Mouse (Mus musculus) midbrain, embryonic 13.5 days (tissue): ENCODE results near the gene Prdm2. TPM values are rescaled to one million over a fixed set of nuclear protein-coding genes. Genes with fewer than 3 reads are reported as not detected.
A peak's percentile ranks its signal among the peaks of the same experiment; 100 is the strongest.

Source experiments
- ATAC-seq: fragments of 200-750 bp; cut with Nextera tagmentation; 2 replicates; pipeline ENCODE4 v1.8.0; 2017; ENCODE audit warnings: mild to moderate bottlenecking, moderate TSS enrichment, moderate library complexity
- H3K27ac ChIP-seq: fragments of 300-500 bp; sonication (generic); 2 replicates; pipeline ENCODE4 v1.5.1; 2015; ENCODE audit warnings: inconsistent platforms, mild to moderate bottlenecking, moderate library complexity
- H3K27me3 ChIP-seq: fragments of 300-500 bp; sonication (generic); 2 replicates; pipeline ENCODE4 v1.6.1; 2015; ENCODE audit warnings: mild to moderate bottlenecking, inconsistent platforms
- H3K36me3 ChIP-seq: fragments of 300-500 bp; sonication (generic); 2 replicates; pipeline ENCODE4 v1.6.1; 2015; ENCODE audit warnings: mild to moderate bottlenecking, inconsistent platforms
- H3K4me1 ChIP-seq: fragments of 300-500 bp; sonication (generic); replicated peaks from 2 replicates; pipeline ENCODE4 v1.6.1; 2015; ENCODE audit warnings: inconsistent platforms
- H3K4me2 ChIP-seq: fragments of 300-500 bp; sonication (generic); replicated peaks from 2 replicates; pipeline ENCODE4 v1.6.1; 2015; ENCODE audit warnings: moderate library complexity, mild to moderate bottlenecking, inconsistent platforms
- H3K4me3 ChIP-seq: fragments of 300-500 bp; sonication (generic); replicated peaks from 2 replicates; pipeline ENCODE4 v1.5.1; 2015; ENCODE audit warnings: mild to moderate bottlenecking, inconsistent platforms
- H3K9ac ChIP-seq: fragments of 300-500 bp; sonication (generic); replicated peaks from 2 replicates; pipeline ENCODE4 v1.6.1; 2015; ENCODE audit warnings: mild to moderate bottlenecking, inconsistent platforms
- H3K9me3 ChIP-seq: fragments of 300-500 bp; sonication (generic); 2 replicates; pipeline ENCODE4 v1.6.1; 2016; ENCODE audit warnings: mild to moderate bottlenecking, inconsistent platforms
- WGBS: fragments of 180-500 bp; shearing (Covaris S2); methylation state at CpG from one replicate; pipeline ENCODE4 v1.1.7; 2015; 5-methylcytosine and 5-hydroxymethylcytosine counted together
- microRNA-seq: library from miRNA; unstranded; fragments of <30 nt; microRNA quantifications from one replicate; pipeline ENCODE4, GENCODE M21; 2016
- polyA plus RNA-seq: library from polyadenylated mRNA; unstranded; fragments of >200 nt; fragmentation: Nextera tagmentation; extraction: Ambion mirVana; gene quantifications from 2 replicates; pipeline ENCODE4 v1.2.1, GENCODE M21; 2015

Prdm2 gene
- polyA plus RNA-seq, 1 experiment from 2014 or later, result 21.2 TPM

DNA sequence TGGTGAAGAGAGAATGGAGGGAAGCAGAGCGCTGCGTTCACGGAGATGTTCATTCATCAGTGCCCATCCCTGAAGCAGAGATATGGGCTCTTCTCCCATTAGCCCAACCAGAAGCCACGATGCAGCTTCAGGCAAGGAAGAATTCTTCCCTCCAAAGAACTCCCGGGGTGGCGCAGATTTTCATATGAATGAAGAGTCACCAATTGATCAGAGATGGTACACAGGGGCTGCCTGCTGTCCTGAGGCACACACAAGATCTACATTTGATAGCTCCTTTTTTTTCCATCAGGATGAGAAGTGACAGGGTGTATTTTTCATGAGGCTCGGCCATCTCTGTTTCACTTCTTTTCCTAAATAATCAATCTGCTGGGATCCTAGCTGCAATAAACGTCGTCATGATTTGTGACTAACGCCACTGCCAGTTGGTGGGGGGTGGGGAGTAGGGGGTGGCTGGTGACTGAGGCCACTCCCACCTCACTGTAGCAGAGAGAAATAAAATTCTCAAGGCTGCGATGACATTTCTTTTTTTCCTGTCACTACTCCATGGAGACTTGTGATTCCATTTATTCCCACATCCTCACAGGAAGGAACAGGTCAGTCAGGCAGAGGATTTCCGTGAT, 120.6 kb downstream of the Prdm2 start:
- no peak overlapping the region for H3K9ac ChIP-seq
- H3K27ac ChIP-seq, result no peak overlapping the region
- no peak overlapping the region for H3K4me2 ChIP-seq
- H3K27me3 ChIP-seq, result no peaks in the 10 kb centered on the region
- ATAC-seq, result no peak
- H3K36me3 ChIP-seq, result no peaks in the 10 kb centered on the region
- H3K4me1 ChIP-seq, result no peaks in the 10 kb centered on the region; the same call in 1 of the 2 replicates
- H3K9me3 ChIP-seq, result no peaks in the 10 kb centered on the region
- H3K4me3 ChIP-seq, result no peak overlapping the region
- 41% methylated on average over 12 of the region's 12 CpGs for WGBS

DNA sequence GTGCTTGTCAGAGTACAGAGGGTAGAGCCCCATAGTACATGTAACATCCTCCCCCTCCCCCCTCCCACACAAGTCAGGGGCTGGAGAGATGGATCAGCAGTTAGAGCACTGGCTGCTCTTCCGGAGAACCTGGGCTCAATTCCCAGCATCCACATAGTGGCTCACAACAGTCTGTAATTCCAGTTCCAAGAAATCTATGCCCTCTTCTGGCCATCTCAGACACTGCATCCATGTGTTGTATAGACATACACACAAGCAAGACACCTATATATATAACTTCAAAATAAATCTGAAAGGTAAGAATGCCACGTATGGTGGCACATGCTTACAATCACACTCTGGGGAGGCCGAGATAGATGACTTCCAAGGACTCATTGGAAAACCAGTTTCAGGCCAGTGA, 122.2 kb downstream of the Prdm2 start:
- no peaks in the 10 kb centered on the region; the same call in 1 of the 2 replicates for H3K4me1 ChIP-seq
- H3K27ac ChIP-seq, result no peak overlapping the region
- H3K4me3 ChIP-seq, result no peak overlapping the region
- no peak overlapping the region for H3K9ac ChIP-seq
- ATAC-seq, result no peak
- no peaks in the 10 kb centered on the region for H3K27me3 ChIP-seq
- 94% methylated on average over 3 of the region's 3 CpGs for WGBS
- H3K4me2 ChIP-seq, result no peak overlapping the region
- H3K9me3 ChIP-seq, result no peaks in the 10 kb centered on the region
- no peaks in the 10 kb centered on the region for H3K36me3 ChIP-seq

DNA sequence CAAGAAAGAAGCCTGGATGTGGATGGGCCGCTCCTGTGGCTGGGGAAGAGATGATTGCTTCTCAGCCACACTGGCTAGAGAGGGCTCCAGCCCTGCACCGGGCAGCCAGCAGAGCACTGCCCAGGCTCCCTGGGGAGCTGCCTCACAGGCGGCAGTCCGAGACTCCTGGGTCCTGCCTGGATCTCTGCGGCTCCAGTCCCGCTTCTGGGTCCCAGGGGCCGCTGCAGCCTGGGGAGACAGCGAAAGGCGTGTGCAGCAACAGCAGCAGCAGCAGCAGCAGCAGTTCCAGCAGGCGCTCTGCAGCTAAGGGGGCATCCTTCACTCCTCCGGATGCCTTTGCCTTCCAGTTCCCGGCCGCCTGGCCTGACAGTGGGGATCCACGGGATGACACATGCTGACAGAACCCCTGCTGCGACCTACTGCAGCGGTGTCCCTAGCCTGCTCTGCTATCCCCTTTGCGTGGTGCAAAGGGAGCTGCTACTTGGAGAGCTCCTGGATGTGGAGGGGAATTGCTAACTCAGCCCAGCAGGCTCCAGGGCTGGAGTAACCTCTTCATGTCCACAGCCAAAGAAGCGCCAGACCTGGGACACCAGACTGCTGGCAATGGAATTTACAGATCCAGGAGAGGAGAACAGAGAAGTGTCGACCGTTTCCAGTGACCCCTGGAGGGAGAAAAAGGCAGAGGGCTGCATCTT, 138.6 kb downstream of the Prdm2 start:
- ATAC-seq, result peak; percentile 48; the same call in 1 of the 2 replicates
- 7% methylated on average over 20 of the region's 20 CpGs for WGBS

DNA sequence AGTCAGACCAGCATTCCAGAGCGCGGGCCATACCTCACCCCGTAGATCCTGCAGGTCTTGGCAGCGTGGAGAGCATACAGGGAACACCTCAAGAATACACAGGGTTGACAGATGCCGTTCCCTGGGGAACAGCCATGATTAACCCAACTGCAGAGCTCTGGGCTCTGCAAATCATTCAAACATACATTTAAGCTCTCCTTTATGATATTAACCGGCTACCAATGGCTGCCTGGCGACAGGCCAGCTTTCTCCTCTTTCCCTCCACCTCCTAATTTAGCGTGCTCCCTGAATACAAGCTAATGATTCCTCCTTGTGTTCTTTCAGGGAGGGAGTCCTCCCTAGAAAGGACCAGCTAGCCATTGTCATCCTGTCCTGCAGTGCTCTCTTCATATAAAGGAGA, 141.0 kb downstream of the Prdm2 start:
- Histone ChIP-seq H3K9ac (no peak overlapping the region), H3K4me1 (peaks cover 7% of the 10 kb centered on the region), H3K9me3 (no peaks in the 10 kb centered on the region), H3K27ac (no peak overlapping the region), H3K27me3 (peaks cover 5% of the 10 kb centered on the region; the same call in 1 of the 2 replicates), H3K4me3 (no peak overlapping the region), H3K36me3 (no peaks in the 10 kb centered on the region), H3K4me2 (no peak overlapping the region)
- 54% methylated on average over 8 of the region's 8 CpGs for WGBS
- no peak for ATAC-seq

More for the DNA sequence above, 138.6 kb downstream of the Prdm2 start:
- H3K9me3 ChIP-seq, result no peaks in the 10 kb centered on the region
- peak overlapping the region; percentile 64 for H3K9ac ChIP-seq
- peaks cover 7% of the 10 kb centered on the region for H3K4me1 ChIP-seq
- no peak overlapping the region for H3K27ac ChIP-seq
- H3K36me3 ChIP-seq, result no peaks in the 10 kb centered on the region
- H3K27me3 ChIP-seq, result peaks cover 5% of the 10 kb centered on the region; the same call in 1 of the 2 replicates
- peak overlapping the region; percentile 63 for H3K4me2 ChIP-seq
- peak overlapping the region; percentile 34 for H3K4me3 ChIP-seq

DNA sequence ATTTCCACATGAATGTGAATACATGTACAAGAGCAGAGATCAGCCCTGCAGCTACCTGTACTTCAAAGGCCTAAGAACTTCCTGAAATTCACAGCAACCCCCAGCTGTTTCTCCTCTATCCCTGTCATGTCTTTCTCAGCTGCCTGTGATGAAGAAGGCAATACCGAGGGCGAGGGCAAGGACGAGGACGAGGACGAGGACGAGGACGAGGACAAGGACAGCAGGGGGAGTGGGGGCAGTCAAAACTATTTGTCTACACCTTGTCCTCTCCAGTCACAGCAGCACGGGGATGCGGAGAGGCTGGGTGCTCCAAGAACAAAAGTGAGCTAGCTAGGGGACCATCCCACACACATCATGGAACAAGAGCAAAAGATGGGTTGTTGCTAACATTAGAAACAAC, 145.8 kb downstream of the Prdm2 start:
- Histone ChIP-seq H3K27ac (no peak overlapping the region), H3K4me2 (no peak overlapping the region), H3K4me1 (no peaks in the 10 kb centered on the region; the same call in 1 of the 2 replicates), H3K36me3 (no peaks in the 10 kb centered on the region), H3K27me3 (no peaks in the 10 kb centered on the region), H3K9me3 (no peaks in the 10 kb centered on the region), H3K9ac (no peak overlapping the region), H3K4me3 (no peak overlapping the region)
- 95% methylated on average over 9 of the region's 9 CpGs for WGBS
- no peak for ATAC-seq

DNA sequence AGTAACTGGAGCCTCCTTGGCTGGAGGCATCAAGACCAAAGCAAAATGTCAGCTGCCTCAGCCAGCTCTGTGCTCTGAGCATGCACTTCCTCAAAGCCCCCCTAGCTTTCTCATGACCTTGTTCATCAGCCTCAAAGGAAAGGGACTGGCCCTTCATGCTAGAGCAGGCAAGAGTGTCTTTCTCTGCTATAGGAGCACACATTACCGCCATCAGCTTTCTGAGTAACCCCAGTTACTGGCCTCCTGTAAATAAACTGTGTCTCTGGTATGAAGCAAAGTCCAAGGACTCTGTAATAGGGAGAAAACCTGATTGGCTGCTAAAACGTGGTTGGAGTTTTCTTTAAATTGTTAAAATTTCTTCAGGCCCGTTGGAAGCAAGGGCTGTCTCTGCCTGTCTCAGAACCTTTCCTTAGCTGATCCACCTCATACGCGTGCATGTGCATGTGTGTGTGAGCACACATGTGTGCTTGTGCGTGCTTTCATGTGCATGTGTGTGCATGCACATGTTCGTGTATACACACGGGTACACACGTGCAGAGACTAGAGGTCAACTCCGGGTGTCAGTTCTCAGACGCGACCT, 153.9 kb downstream of the Prdm2 start:
- no peak overlapping the region for H3K4me2 ChIP-seq
- ATAC-seq, result no peak
- no peaks in the 10 kb centered on the region for H3K27me3 ChIP-seq
- 91% methylated on average over 12 of the region's 12 CpGs for WGBS
- no peak overlapping the region for H3K27ac ChIP-seq
- no peak overlapping the region for H3K9ac ChIP-seq
- H3K9me3 ChIP-seq, result no peaks in the 10 kb centered on the region
- H3K36me3 ChIP-seq, result no peaks in the 10 kb centered on the region
- H3K4me3 ChIP-seq, result no peak overlapping the region
- no peaks in the 10 kb centered on the region for H3K4me1 ChIP-seq

Small RNA genes within 50 kb of the gene (microRNA-seq; reads per million reads assigned to microRNA genes)
- 7.0 reads per million, percentile 22 among the genes with 10 or more reads in this experiment for gene Mir7021

Other genes with a start within 250 kb of the Prdm2 start
- gene Pdpn, start 86.6 kb upstream of the Prdm2 start, polyA plus RNA-seq, result 70.8 and 72.5 TPM in 2 replicates
- gene Lrrc38, start 136.8 kb upstream of the Prdm2 start, polyA plus RNA-seq, result 0.19 and 0.28 TPM in 2 replicates
- gene Pramel1, start 181.4 kb upstream of the Prdm2 start, polyA plus RNA-seq, result not detected in 2 replicates
- 26.0 and 27.5 TPM in 2 replicates for gene Pramef8, start 199.4 kb upstream of the Prdm2 start, polyA plus RNA-seq
- gene Oog4, start 237.3 kb upstream of the Prdm2 start, polyA plus RNA-seq, result not detected in 2 replicates